Mouse (Mus musculus) megakaryocyte, embryonic 14.5 days (primary cell): ENCODE measurements around the gene Vps72.

ENCODE experiments used
- FLI1 ChIP-seq: IDR thresholded peaks from 2 replicates; pipeline ENCODE4 v1.6.1; 2012; ENCODE audit warnings: low read length, inconsistent platforms, mixed read lengths
- GATA1 ChIP-seq: IDR thresholded peaks from 3 replicates; pipeline ENCODE4 v1.6.1; 2012; ENCODE audit warnings: mixed read lengths, low read length, inconsistent platforms, borderline replicate concordance

DNA sequence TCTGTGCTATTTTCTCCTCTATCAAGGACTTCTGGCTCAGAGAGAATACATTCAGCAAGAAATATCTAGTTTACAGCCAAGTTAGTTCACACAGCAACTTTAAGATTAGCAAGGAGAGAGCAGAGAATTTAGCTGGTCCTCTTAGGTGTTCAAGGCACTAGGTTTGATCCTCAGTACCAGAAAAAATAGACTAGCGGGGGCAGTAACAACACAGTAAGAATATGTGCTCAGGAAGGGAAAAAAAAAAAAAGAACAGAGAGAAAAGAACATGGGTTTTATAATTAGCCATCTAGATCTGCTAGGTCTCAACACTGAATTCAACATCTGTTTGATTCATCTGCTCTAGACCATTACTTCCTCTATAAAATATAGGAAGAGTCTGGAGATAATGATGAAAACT lies 22.8 kb upstream of the Vps72 start:
- TF ChIP-seq GATA1 (no peak), FLI1 (no peak)
